Mouse (Mus musculus): ENCODE data around the gene Zfp740. TPM values are rescaled to one million over a fixed set of nuclear protein-coding genes. Genes with fewer than 3 reads are reported as not detected.
"Not testable (repeated sequence)": the region's sequence is repeated elsewhere in the genome, so short reads cannot be mapped to it uniquely, and the experiment has no call there.

The Zfp740 gene
- polyA plus RNA-seq (2015; fragmentation: Nextera tagmentation; extraction: Ambion mirVana): 54.0 and 59.2 TPM in 2 replicates

DNA sequence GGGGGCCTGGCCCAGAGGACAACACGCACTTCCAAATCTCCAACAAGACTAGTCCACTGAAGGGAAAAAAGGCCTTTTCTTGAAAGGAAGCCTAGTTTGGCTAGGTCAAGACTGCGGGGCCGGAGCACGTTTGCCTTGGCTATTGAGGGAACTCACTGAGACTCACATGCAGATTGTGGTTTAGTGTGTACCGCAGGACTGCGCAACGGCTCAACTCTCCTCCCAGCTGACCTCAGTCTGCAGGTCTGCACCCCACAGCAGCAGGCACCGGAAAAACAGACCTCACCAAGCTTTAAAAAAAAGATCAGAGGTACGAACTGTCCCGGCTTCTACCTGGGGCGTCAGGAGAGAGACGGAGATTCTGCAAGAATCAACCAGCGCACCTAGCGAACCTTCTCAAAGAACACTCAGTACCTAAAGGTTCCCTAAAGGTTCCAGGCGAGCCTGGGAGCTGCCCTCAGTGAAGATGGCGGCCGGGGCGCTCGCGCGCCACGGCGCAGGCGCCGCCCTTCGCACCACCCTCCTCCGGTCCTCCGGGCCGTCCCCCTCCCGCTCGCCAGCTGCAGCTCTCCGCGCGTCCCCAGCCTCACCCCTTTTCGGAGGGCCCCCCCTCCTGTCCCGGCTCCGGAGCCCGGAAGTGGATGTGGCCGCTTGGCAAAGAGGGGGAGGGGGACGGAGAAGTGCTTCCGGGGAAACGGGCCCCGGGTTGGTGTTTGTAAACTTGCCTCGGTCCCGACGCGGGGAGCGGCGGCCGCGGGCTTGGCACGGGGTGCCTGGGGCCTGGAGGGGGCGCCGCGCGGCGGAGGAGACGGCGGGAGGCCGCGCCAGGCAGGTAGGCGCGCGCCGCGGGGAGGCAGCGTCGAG, at the start of gene Zfp740:
Gene Zfp740, plus strand, starts transcription at position 279 of the 864 bp plus-strand sequence.
- Histone ChIP-seq H3K9me3 (replicated peaks; ENCODE audit: control insufficient read depth, low read length, poor library complexity, severe bottlenecking) (no peaks in the 10 kb centered on the region), H3K9ac (ENCODE audit: low read depth, low read length) (peak within 1 kb of the TSS; percentile 83), H3K4me3 (ENCODE audit: low read depth, low read length) (peak within 1 kb of the TSS; percentile 94), H3K36me3 (ENCODE audit: control insufficient read depth, insufficient read depth, low read length) (no peaks in the 10 kb centered on the region), H3K27me3 (ENCODE audit: control insufficient read depth, insufficient read depth, low read depth, low read length) (no peaks in the 10 kb centered on the region), H3K4me2 (ENCODE audit: low read length) (peak within 1 kb of the TSS; percentile 78), H3K4me1 (ENCODE audit: control insufficient read depth, insufficient read depth, low read length) (peaks cover 33% of the 10 kb centered on the region), H3K27ac (ENCODE audit: low read length) (peak within 1 kb of the TSS; percentile 97)
- peak; percentile 96 for ATAC-seq
- WGBS: under 1% methylated on average over 40 of the region's 68 CpGs

DNA sequence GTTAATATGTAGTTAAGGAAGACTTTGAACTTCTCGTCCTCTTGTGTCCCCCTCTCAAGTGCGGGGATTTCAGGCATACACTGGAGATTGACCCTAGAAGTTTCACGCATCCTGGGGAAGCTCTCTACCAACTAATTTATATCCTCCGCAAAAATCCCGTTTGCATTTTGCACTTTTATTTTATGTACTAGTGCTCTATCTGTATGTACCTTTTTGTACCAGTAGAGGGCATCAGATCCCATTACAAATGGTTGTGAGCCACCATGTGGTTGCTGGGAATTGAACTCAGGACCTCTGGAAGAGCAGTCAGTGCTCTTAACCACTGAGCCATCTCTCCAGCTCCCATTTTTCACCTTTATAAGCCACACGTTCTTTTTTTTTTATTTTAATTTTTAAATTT, 48.0 kb upstream of the Zfp740 start:
- WGBS: 90% methylated on average over 6 of the region's 6 CpGs
- not testable (repeated sequence) for H3K4me1 ChIP-seq (ENCODE audit: control insufficient read depth, insufficient read depth, low read length); H3K9me3 ChIP-seq (replicated peaks; ENCODE audit: control insufficient read depth, low read length, poor library complexity, severe bottlenecking); H3K27me3 ChIP-seq (ENCODE audit: control insufficient read depth, insufficient read depth, low read depth, low read length); H3K36me3 ChIP-seq (ENCODE audit: control insufficient read depth, insufficient read depth, low read length); H3K27ac ChIP-seq (ENCODE audit: low read length); ATAC-seq; H3K4me3 ChIP-seq (ENCODE audit: low read depth, low read length); H3K9ac ChIP-seq (ENCODE audit: low read depth, low read length); H3K4me2 ChIP-seq (ENCODE audit: low read length)

DNA sequence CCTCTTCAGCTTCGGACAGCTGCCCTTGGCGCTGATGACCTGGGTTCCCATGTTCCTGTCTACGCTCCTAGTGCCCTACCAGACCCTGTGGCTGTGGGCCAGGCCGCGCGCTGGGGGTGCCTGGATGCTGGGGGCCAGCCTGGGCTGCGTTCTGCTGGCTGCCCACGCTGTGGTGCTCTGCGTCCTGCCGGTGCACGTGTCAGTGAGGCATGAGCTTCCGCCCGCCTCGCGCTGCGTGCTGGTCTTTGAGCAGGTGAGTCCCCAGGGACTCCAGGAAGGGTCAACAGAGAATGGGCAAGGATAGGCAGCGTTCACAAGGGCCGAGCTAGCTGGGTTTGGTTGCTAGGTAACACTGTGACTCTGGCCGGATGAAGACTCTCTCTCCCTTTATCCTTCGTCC, 46.2 kb upstream of the Zfp740 start:
- H3K27me3 ChIP-seq (ENCODE audit: control insufficient read depth, insufficient read depth, low read depth, low read length): no peaks in the 10 kb centered on the region
- no peaks in the 10 kb centered on the region for H3K9me3 ChIP-seq (replicated peaks; ENCODE audit: control insufficient read depth, low read length, poor library complexity, severe bottlenecking)
- peak; percentile 66 for ATAC-seq
- 26% methylated on average over 20 of the region's 20 CpGs for WGBS
- H3K9ac ChIP-seq (ENCODE audit: low read depth, low read length): no peak overlapping the region
- peaks cover 6% of the 10 kb centered on the region; the same call in 1 of the 2 replicates for H3K4me1 ChIP-seq (ENCODE audit: control insufficient read depth, insufficient read depth, low read length)
- no peaks in the 10 kb centered on the region for H3K36me3 ChIP-seq (ENCODE audit: control insufficient read depth, insufficient read depth, low read length)
- H3K4me3 ChIP-seq (ENCODE audit: low read depth, low read length): no peak overlapping the region
- peak overlapping the region; percentile 56; the same call in 1 of the 2 replicates for H3K27ac ChIP-seq (ENCODE audit: low read length)
- H3K4me2 ChIP-seq (ENCODE audit: low read length): peak overlapping the region; percentile 17; the same call in 1 of the 2 replicates

DNA sequence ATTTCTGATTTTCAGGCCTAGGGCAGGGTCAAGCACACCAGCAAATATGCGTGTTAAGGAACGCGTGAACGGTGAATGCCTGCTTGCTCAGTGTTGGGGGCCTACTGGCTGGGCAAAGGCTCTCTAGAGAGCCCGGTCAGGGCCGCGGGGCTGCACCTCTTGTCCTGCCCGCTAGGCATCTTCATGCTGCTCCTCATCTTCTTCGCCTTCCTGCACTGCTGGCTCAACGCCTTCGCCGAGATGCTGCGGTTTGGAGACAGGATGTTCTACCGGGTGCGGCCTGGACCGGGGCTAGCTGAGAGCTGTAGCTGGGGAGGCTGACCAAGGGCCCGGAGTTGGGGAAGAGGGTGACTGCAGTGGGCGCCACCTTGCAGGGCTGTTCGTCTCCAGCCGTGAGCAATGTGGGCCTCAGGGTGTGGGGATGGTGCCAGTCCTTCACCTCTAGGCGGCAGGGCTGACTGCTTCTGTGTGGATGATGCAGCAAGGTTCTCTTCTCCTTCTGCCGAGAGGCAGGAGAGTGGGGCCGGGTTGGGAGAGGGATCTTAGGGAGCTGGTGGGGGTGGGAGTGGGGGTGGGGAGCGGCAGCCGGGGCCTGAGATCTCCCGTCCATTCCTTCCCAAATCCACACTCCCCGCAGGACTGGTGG, 42.5 kb upstream of the Zfp740 start:
- no peaks in the 10 kb centered on the region for H3K36me3 ChIP-seq (ENCODE audit: control insufficient read depth, insufficient read depth, low read length)
- H3K4me2 ChIP-seq (ENCODE audit: low read length): no peak overlapping the region
- WGBS: 71% methylated on average over 27 of the region's 27 CpGs
- H3K4me1 ChIP-seq (ENCODE audit: control insufficient read depth, insufficient read depth, low read length): peaks cover 6% of the 10 kb centered on the region; the same call in 1 of the 2 replicates
- ATAC-seq: no peak
- H3K4me3 ChIP-seq (ENCODE audit: low read depth, low read length): no peak overlapping the region
- H3K9me3 ChIP-seq (replicated peaks; ENCODE audit: control insufficient read depth, low read length, poor library complexity, severe bottlenecking): no peaks in the 10 kb centered on the region
- no peaks in the 10 kb centered on the region for H3K27me3 ChIP-seq (ENCODE audit: control insufficient read depth, insufficient read depth, low read depth, low read length)
- H3K9ac ChIP-seq (ENCODE audit: low read depth, low read length): no peak overlapping the region
- H3K27ac ChIP-seq (ENCODE audit: low read length): no peak overlapping the region

DNA sequence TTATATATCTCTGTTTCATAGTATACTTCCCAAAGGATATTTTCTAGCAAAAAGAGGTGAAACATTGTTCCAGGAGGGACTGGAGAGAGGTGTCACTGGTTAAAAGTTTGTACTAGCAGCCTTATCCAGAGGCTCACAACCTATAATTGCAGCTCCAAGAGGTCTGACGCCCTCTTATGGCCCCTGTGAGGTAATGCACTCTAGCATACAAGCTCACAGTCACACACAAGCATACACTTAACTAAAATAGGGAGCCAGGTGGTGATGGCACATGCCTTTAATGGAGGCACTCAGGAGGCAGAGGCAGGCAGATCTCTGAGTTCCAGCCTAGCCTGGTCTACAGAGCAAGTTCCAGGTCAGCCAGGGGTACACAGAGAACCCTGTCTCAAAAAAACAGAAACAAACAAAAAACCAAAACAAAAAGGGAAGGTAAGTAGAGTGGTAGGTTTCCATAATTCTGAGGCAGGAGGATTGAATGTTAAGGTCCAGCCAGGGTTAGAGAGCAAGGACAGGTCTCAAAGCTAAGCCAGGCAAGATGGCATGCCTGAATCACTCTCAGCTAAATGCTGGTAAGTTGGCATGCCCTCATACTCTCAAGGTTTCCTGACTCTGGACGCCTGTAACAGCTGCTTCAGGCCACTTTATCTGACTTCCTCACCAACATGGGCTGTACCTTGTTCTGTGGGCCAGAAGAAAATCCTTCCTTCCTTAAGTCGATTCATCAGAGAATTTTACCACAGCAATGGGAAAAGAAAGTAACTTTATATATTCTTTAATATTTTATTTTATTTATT, 39.0 kb upstream of the Zfp740 start:
- H3K4me2 ChIP-seq (ENCODE audit: low read length): no peak overlapping the region
- H3K9me3 ChIP-seq (replicated peaks; ENCODE audit: control insufficient read depth, low read length, poor library complexity, severe bottlenecking): no peaks in the 10 kb centered on the region
- ATAC-seq: no peak
- 65% methylated on average over 3 of the region's 3 CpGs for WGBS
- no peaks in the 10 kb centered on the region for H3K27me3 ChIP-seq (ENCODE audit: control insufficient read depth, insufficient read depth, low read depth, low read length)
- H3K36me3 ChIP-seq (ENCODE audit: control insufficient read depth, insufficient read depth, low read length): no peaks in the 10 kb centered on the region
- no peak overlapping the region for H3K27ac ChIP-seq (ENCODE audit: low read length)
- H3K4me1 ChIP-seq (ENCODE audit: control insufficient read depth, insufficient read depth, low read length): no peaks in the 10 kb centered on the region
- no peak overlapping the region for H3K4me3 ChIP-seq (ENCODE audit: low read depth, low read length)
- H3K9ac ChIP-seq (ENCODE audit: low read depth, low read length): no peak overlapping the region

DNA sequence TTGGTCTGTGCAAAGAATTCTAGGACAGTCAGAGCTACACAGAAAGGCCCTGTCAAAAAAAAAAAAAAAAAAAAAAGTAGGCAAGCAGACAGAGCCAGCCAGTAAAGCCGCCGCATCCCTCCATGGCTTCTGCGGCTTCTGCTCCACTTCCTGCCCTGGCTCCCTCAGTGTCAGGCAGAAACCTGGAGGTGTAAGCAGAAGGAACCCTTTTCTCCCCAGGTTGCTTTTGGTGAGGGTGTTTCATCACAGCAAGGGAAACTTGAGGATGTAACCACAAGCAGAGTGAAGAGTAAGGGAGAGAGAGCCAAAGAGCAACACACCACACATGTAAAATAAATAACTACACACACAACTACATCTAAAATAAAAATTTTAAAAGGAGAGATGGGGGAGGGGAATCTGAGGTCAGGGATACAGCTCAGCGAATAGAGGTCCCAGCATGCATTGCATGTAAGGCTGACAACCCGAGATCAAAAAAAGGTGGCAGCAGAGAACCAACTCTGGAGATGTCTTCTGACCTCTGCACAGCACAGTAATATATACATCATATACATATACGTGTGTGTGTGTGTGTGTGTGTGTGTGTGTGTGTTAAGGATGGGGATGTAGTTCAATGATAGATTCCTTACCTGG, 37.5 kb upstream of the Zfp740 start:
- no peak for ATAC-seq
- Histone ChIP-seq H3K9ac (ENCODE audit: low read depth, low read length) (no peak overlapping the region), H3K9me3 (replicated peaks; ENCODE audit: control insufficient read depth, low read length, poor library complexity, severe bottlenecking) (no peaks in the 10 kb centered on the region), H3K27me3 (ENCODE audit: control insufficient read depth, insufficient read depth, low read depth, low read length) (no peaks in the 10 kb centered on the region), H3K27ac (ENCODE audit: low read length) (no peak overlapping the region), H3K4me2 (ENCODE audit: low read length) (no peak overlapping the region), H3K4me1 (ENCODE audit: control insufficient read depth, insufficient read depth, low read length) (no peaks in the 10 kb centered on the region), H3K4me3 (ENCODE audit: low read depth, low read length) (no peak overlapping the region), H3K36me3 (ENCODE audit: control insufficient read depth, insufficient read depth, low read length) (no peaks in the 10 kb centered on the region)
- WGBS: 60% methylated on average over 6 of the region's 6 CpGs

DNA sequence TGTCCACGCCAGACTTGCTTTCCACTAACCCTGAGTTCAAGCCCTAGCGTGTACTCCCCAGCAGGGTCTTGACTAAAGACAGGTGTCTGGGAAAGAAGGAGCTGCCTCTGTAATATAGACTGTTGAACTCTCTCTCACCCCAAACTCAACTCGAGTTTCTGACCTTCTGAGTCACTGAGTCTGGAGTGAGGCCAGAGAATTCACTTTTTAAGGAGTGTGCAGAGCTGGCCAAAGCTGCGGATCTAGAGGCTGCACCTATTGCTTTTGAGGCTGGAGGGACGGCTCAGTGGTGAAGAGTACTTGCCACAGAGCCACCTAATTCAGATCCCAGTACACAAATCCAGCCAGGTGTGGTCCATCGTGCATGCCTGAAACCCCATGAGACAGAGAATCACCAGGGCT, 35.4 kb upstream of the Zfp740 start:
- Histone ChIP-seq H3K36me3 (ENCODE audit: control insufficient read depth, insufficient read depth, low read length) (no peaks in the 10 kb centered on the region), H3K27ac (ENCODE audit: low read length) (no peak overlapping the region), H3K4me1 (ENCODE audit: control insufficient read depth, insufficient read depth, low read length) (no peaks in the 10 kb centered on the region), H3K9me3 (replicated peaks; ENCODE audit: control insufficient read depth, low read length, poor library complexity, severe bottlenecking) (no peaks in the 10 kb centered on the region), H3K9ac (ENCODE audit: low read depth, low read length) (no peak overlapping the region), H3K4me2 (ENCODE audit: low read length) (no peak overlapping the region), H3K4me3 (ENCODE audit: low read depth, low read length) (no peak overlapping the region), H3K27me3 (ENCODE audit: control insufficient read depth, insufficient read depth, low read depth, low read length) (no peaks in the 10 kb centered on the region)
- 73% methylated on average over 6 of the region's 6 CpGs for WGBS
- no peak for ATAC-seq

DNA sequence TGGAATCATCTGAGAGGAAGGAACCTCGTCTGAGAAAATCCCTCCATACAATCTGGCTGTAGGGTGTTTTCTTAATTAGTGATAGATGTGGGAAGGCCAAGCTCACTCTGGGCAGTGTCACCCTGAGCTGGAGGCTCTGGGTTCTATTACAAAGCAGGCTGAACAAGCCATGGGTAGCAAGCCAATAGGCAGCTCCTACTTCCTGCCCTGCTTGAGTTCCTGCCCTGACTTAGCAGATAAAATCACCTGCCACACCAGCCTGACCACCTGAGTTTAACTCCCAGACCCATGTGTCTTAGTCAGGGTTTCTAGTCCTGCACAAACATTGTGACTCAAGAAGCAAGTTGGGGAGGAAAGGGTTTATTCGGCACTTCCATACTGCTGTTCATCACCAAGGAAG, 34.0 kb upstream of the Zfp740 start:
- 71% methylated on average over 2 of the region's 2 CpGs for WGBS

More for the DNA sequence above, 34.0 kb upstream of the Zfp740 start:
- no peak overlapping the region for H3K27ac ChIP-seq (ENCODE audit: low read length)
- H3K4me2 ChIP-seq (ENCODE audit: low read length): no peak overlapping the region
- H3K36me3 ChIP-seq (ENCODE audit: control insufficient read depth, insufficient read depth, low read length): no peaks in the 10 kb centered on the region
- H3K9me3 ChIP-seq (replicated peaks; ENCODE audit: control insufficient read depth, low read length, poor library complexity, severe bottlenecking): no peaks in the 10 kb centered on the region
- no peaks in the 10 kb centered on the region for H3K27me3 ChIP-seq (ENCODE audit: control insufficient read depth, insufficient read depth, low read depth, low read length)
- H3K4me3 ChIP-seq (ENCODE audit: low read depth, low read length): no peak overlapping the region
- no peak overlapping the region for H3K9ac ChIP-seq (ENCODE audit: low read depth, low read length)
- H3K4me1 ChIP-seq (ENCODE audit: control insufficient read depth, insufficient read depth, low read length): no peaks in the 10 kb centered on the region
- no peak for ATAC-seq

Data from midbrain, embryonic 16.5 days (tissue).